Comparison of ENCODE assay signal across 8 mouse cellular contexts in genomic region chr17:27634871-27635574, GRCm38 (mm10). TPM values are rescaled to one million over a fixed set of nuclear protein-coding genes. Genes with fewer than 3 reads are reported as not detected.
DNase-seq lines count a peak whose midpoint lies in the region; ATAC-seq and TF ChIP-seq lines count a peak whose summit lies in the region.

TSS of gene RPS10-NUDT3 (minus strand) at chr17:27635222.

- WGBS in bone marrow, adult 2 months: under 1% methylated on average over 72 of the region's 72 CpGs
- WGBS in embryonic facial prominence, embryonic 14.5 days: 1% methylated on average over 34 of the region's 72 CpGs
- under 1% methylated on average over 64 of the region's 72 CpGs for WGBS in kidney, embryonic 14.5 days
- under 1% methylated on average over 67 of the region's 72 CpGs for WGBS in liver, adult 2 months

- H3K4me2 ChIP-seq in embryonic facial prominence, embryonic 14.5 days (ENCODE audit: low read depth, low read length): peak within 1 kb of the TSS; percentile 88
- peak within 1 kb of the TSS; percentile 58 for H3K4me2 ChIP-seq in kidney, embryonic 14.5 days (replicated peaks; ENCODE audit: low read depth, low read length)

- no peaks in the 10 kb centered on the region for H3K27me3 ChIP-seq in embryonic facial prominence, embryonic 14.5 days (replicated peaks; ENCODE audit: control insufficient read depth, insufficient read depth, low read length)
- no peaks in the 10 kb centered on the region for H3K27me3 ChIP-seq in kidney, embryonic 14.5 days (ENCODE audit: control insufficient read depth, insufficient read depth, low read length)
- no peaks in the 10 kb centered on the region for H3K27me3 ChIP-seq in liver, adult 2 months (ENCODE audit: control insufficient read depth, insufficient read depth, low read length)

- ATAC-seq in embryonic facial prominence, embryonic 14.5 days (ENCODE audit: low read depth): peak; percentile 99
- ATAC-seq in kidney, embryonic 14.5 days (ENCODE audit: low FRiP score, low TSS enrichment): peak; percentile 96
- peak; percentile 81 for ATAC-seq in monocyte, adult 5-6 weeks (replicated peaks; ENCODE audit: insufficient number of reproducible peaks, low FRiP score, low TSS enrichment, poor library complexity, severe bottlenecking)

- peak; percentile 76; the same call in 1 of the 2 replicates for TF ChIP-seq POLR2A in bone marrow, adult 2 months (IDR thresholded peaks at IDR 0.05; ENCODE audit: borderline replicate concordance, control insufficient read depth, low read depth, low read length)
- TF ChIP-seq POLR2A in liver, adult 2 months (IDR thresholded peaks at IDR 0.05; ENCODE audit: extremely low read depth, insufficient read depth, low read length): peak; percentile 81

- peak within 1 kb of the TSS; percentile 86 for H3K27ac ChIP-seq in bone marrow, adult 2 months (ENCODE audit: control insufficient read depth, insufficient read depth, low read depth, low read length, poor library complexity)
- peak within 1 kb of the TSS; percentile 90 for H3K27ac ChIP-seq in embryonic facial prominence, embryonic 14.5 days (replicated peaks; ENCODE audit: low read depth, low read length)
- H3K27ac ChIP-seq in kidney, embryonic 14.5 days (ENCODE audit: low read depth, low read length): peak within 1 kb of the TSS; percentile 87
- H3K27ac ChIP-seq in liver, adult 2 months (replicated peaks; ENCODE audit: insufficient read depth, low read depth, low read length): peak within 1 kb of the TSS; percentile 58

- TF ChIP-seq CTCF in bone marrow, adult 2 months (IDR thresholded peaks at IDR 0.05; ENCODE audit: control insufficient read depth, insufficient read depth, low read length): no peak
- no peak for TF ChIP-seq CTCF in liver, adult 2 months (IDR thresholded peaks at IDR 0.05; ENCODE audit: low read depth, low read length)

- no peaks in the 10 kb centered on the region for H3K9me3 ChIP-seq in embryonic facial prominence, embryonic 14.5 days (ENCODE audit: control insufficient read depth, low read length)
- H3K9me3 ChIP-seq in kidney, embryonic 14.5 days (ENCODE audit: control insufficient read depth, low read length): no peaks in the 10 kb centered on the region

- DNase-seq in B cell, adult 2 months: peak; percentile 88 to 91
- DNase-seq in embryonic facial prominence, embryonic 14.5 days (ENCODE audit: low spot score): peak; percentile 96
- DNase-seq in heart, adult 9 months (ENCODE audit: low spot score in 2 of 2): peak; percentile 87 to 88
- peak; percentile 77 for DNase-seq in liver, adult 2 months (ENCODE audit: extremely low read depth, low read depth, low spot score)
- DNase-seq in spleen, postnatal 36 days (ENCODE audit: low spot score in 2 of 2): peak; percentile 85 to 87

- H3K36me3 ChIP-seq in embryonic facial prominence, embryonic 14.5 days (ENCODE audit: control insufficient read depth, insufficient read depth, low read length): peaks cover 41% of the 10 kb centered on the region
- peaks cover 39% of the 10 kb centered on the region for H3K36me3 ChIP-seq in kidney, embryonic 14.5 days (ENCODE audit: control insufficient read depth, insufficient read depth, low read length)
- peaks cover 15% of the 10 kb centered on the region for H3K36me3 ChIP-seq in liver, adult 2 months (ENCODE audit: control insufficient read depth, insufficient read depth, low read length)

- peaks cover 2% of the 10 kb centered on the region for H3K4me1 ChIP-seq in bone marrow, adult 2 months (ENCODE audit: control insufficient read depth, insufficient read depth, low read length)
- peaks cover 20% of the 10 kb centered on the region for H3K4me1 ChIP-seq in embryonic facial prominence, embryonic 14.5 days (ENCODE audit: control insufficient read depth, insufficient read depth, low read length)
- peaks cover 22% of the 10 kb centered on the region for H3K4me1 ChIP-seq in kidney, embryonic 14.5 days (ENCODE audit: control insufficient read depth, insufficient read depth, low read length)
- peaks cover 17% of the 10 kb centered on the region for H3K4me1 ChIP-seq in liver, adult 2 months (ENCODE audit: control insufficient read depth, insufficient read depth, low read length)

- H3K9ac ChIP-seq in embryonic facial prominence, embryonic 14.5 days (ENCODE audit: low read depth, low read length): peak within 1 kb of the TSS; percentile 84
- peak within 1 kb of the TSS; percentile 85 for H3K9ac ChIP-seq in kidney, embryonic 14.5 days (ENCODE audit: low read depth, low read length)
- H3K9ac ChIP-seq in liver, adult 2 months (ENCODE audit: low read depth, low read length): peak within 1 kb of the TSS; percentile 86

- peak within 1 kb of the TSS; percentile 92 for H3K4me3 ChIP-seq in bone marrow, adult 2 months (replicated peaks; ENCODE audit: control insufficient read depth, low read depth, low read length)
- H3K4me3 ChIP-seq in embryonic facial prominence, embryonic 14.5 days (ENCODE audit: low read depth, low read length): peak within 1 kb of the TSS; percentile 94
- H3K4me3 ChIP-seq in kidney, embryonic 14.5 days (ENCODE audit: low read length): peak within 1 kb of the TSS; percentile 77
- peak within 1 kb of the TSS; percentile 76 for H3K4me3 ChIP-seq in liver, adult 2 months (ENCODE audit: insufficient read depth, low read depth, low read length)

- peaks cover 17% of the 10 kb centered on the region for H3K79me2 ChIP-seq in liver, adult 2 months (ENCODE audit: control insufficient read depth, insufficient read depth, low read length)

RNA-seq across cellular contexts. Expression of gene RPS10-NUDT3, which starts in this region (rescaled TPM):
- polyA plus RNA-seq in bone marrow, adult 2 months (2011; ENCODE audit: insufficient read depth, insufficient read length, low replicate concordance, missing spikeins): not detected in 2 replicates
- polyA plus RNA-seq in embryonic facial prominence, embryonic 14.5 days (2014; fragmentation: Nextera tagmentation; extraction: Ambion mirVana): not detected in 2 replicates
- not detected in 2 replicates for polyA plus RNA-seq in kidney, embryonic 14.5 days (2014; fragmentation: Nextera tagmentation; extraction: Ambion mirVana)
- not detected in 2 replicates for total RNA-seq in liver, adult 2 months (2014; rRNA removed)
- not detected in 2 replicates for polyA plus RNA-seq in liver, adult 2 months (2012; rRNA removed)
- total RNA-seq in monocyte, adult 5-6 weeks (2017): not detected in 3 replicates

Comparison
In these comparisons a context has a peak if more than half of its experiments do, and no peak if none do; other contexts are left out.
1. Peak in every context shown above with its lines: DNase-seq, ATAC-seq, H3K4me3 ChIP-seq and H3K27ac ChIP-seq.
2. Peak in DNase-seq, ATAC-seq, H3K4me3 ChIP-seq, H3K27ac ChIP-seq, H3K9ac ChIP-seq and H3K4me2 ChIP-seq in embryonic facial prominence, embryonic 14.5 days; RNA of the gene not detected or under 1 TPM.
3. Peak in ATAC-seq, H3K4me3 ChIP-seq, H3K27ac ChIP-seq, H3K9ac ChIP-seq and H3K4me2 ChIP-seq in kidney, embryonic 14.5 days; RNA of the gene not detected or under 1 TPM.
4. Peak in DNase-seq, H3K4me3 ChIP-seq, H3K27ac ChIP-seq and H3K9ac ChIP-seq in liver, adult 2 months; RNA of the gene not detected or under 1 TPM.
5. Peak in ATAC-seq in monocyte, adult 5-6 weeks; RNA of the gene not detected or under 1 TPM.